Mouse (Mus musculus) stomach, postnatal 0 days (tissue): ENCODE measurements around the gene Prkg2.

ENCODE experiments used
- CTCF ChIP-seq: IDR thresholded peaks from 2 replicates; pipeline ENCODE4 v1.5.1; 2016; ENCODE audit warnings: antibody characterized with exemption, low read depth, mild to moderate bottlenecking, moderate library complexity
- EP300 ChIP-seq: optimal IDR thresholded peaks from 2 replicates; pipeline ENCODE3; 2016; ENCODE audit warnings: antibody characterized with exemption

DNA sequence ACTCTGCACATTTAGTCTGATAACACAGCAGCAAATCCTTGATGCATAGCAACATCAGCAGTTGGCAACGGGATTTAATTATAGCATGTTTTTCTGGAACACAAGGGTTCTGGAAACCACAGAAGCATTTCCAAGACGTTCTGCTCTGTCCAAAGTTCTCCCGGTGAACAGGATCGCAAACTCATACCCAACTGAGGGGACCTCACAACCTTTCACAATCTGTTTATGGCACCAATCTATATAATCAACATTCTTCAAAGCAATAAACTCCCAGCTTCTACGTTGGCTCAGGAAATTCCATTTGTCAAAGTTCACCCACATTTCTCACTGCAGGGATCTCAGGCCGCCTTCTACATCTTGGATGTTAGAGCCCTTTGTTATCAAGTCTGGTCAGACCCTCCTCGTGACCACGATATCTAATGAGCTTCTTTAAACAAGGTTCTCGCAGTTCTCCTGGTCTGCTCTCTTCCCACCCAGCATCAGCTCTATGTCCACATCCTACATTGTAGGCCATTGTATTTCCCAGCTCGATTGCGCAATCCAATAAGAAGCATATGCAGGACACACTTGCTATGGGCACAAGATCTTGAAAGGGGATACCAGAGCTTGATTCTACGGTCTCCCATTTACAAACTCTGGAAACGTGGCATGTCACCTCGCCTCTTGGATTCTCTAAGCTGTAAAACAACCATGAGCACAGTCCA, 26.6 kb downstream of the Prkg2 start:
- TF ChIP-seq EP300 (no peak), CTCF (no peak)
